Mouse (Mus musculus) lung, postnatal 36 days (tissue): ENCODE measurements around the gene Gstt3.
A peak's percentile ranks its signal among the peaks of the same experiment; 100 is the strongest.

ENCODE experiments used
- DNase-seq: peaks from one replicate; pipeline ENCODE4 v3.0.0; 2022; ENCODE audit warnings: mixed read lengths

The Gstt3 gene

DNA sequence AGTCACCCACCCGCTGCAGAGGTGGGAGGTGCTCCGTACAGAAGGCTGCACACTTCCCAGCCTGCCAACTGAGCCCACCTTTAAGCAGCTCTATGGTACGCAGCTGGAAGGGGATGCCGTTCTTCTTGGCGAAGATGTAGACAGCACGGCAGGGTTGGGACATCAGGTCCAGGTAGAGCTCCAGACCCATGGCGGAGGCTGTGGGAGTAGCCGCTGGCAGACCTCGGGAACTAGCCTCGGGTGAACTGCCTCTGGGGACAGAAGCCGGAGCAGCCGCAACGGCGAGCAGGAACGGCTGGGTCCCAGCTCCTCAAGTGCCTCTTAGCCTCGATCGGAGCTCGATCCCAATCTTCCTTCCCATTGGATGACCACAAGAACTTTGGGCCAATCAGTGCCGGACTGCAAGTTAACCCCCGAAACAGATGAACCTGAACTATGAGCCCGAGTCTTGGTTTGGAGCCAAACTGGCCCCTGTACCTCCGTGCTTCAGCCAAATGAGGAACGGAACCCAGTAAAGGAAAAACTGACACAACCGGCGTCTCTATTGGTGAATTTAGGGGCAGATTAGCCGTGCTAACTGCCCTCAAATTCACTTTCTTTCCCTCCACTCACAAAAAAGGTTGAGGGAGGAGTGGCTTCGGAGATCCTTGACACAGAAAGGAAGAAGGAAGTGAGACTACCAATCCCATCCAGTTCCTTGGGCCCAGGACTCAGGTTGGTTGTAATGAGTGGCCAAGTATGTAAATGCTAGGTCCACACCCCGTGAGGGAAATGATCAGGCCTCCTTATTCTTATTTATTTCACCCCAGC lies at the start of gene Gstt3, which contains the start of gene Gm20441:
Gene Gstt3 (minus strand): TSS at position 646 of the 810 bp plus-strand sequence.
Gene Gm20441 (minus strand): TSS at position 186 of the 810 bp plus-strand sequence.
- peak; percentile 87 for DNase-seq

DNA sequence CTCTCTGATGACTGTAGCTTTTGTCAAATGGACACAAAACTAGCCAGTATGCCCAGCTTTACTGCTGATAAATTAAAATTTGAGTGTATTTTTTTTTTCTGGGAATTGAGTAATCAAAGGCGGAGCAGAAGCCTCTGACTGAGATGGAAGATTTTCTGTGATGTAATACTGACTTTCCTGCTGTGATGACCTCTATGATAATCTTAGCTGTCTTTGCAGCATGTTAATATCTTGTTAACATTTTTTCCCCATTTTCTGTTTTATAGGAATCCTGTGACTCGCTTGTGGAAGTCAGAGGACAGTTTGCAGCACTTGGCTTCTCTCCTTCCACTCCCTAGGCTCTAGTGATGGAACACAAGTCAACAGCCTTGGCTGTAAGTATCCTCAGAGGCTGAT lies 49.1 kb upstream of the Gstt3 start:
- no peak for DNase-seq

DNA sequence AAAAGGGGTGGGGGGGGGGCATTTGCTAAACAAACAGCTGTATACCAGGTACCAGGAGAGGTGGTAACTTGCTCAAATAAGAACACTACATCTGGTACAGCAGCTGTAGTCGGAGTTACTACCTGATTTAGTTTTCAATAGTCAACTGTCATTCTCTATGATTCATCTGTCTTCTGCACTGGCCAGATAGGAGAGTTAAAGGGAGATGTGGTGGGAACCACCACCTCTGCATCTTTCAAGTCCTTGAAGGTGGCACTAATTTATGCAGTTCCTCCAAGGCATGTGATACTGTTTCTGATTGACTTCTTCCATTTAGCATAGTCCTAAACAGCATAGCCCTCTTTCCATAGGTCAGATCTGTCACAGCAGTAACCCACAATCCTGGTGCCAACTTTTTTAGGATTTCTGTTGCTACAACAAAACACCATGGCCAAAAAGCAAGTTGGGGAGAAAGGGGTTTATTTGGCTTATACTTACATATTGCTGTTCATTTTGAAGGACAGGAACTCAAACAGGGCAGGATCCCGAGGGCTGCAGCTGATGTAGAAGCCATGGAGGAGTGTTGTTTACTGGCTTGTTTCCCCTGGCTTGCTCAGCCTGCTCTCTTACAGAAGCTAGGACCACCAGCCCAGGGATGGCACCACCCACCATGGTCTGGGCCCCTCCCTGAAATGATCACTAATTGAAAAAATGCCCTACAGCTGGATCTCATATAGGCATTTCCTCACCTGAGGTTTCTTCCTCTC lies 48.5 kb upstream of the Gstt3 start:
- DNase-seq, result no peak

DNA sequence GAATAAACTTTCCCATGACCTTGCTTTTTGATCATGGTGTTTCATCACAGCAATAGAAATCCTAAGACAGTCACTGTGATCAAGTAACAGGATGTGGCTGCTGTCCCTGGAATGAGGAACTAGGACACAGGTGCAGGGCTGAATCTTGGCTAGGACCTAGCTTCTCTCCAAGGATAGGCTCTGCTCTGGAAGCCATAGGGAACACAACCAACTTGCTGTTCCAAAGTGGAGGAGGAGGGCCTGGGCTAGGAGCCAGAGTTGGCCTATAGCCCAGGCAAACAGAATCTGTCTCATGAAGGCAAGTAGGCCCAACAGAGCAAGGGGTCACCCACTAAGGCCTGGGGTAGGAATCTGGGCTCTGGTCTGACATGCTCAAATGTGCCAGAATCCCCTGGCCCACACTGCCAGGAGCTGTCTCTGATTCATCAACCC lies 47.3 kb upstream of the Gstt3 start:
- DNase-seq, result peak; percentile 56

DNA sequence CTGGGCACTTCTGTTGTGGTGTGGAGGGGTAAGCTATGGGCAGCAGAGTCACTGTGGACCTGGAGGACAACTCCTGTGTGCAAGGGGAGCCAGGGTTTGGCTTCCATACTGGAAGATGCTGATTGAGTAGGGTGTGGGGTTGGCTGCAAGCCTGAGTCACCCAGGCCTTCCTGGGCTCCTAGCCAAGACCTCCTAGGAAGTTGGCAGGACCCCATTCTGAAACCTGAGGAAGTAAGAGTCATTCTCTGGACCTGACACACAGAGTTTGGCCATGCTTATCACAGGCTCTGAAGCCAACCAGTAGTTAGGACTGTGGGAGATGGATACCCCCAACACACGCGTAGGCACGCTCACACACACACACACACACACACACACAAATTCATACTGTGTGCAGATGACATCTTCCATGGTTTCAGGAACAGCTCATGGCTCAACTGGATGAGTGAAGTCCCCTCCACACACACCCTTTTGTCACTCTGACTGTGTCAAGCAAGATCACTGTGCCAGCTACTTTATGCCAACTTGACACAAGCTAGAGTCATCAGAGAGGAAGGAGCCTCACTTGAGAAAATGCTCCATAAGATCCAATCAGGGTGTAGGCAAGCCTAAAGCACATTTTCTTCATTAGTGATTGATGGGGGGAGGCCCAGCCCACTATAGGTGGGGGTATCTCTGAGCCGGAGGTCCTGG lies 46.6 kb upstream of the Gstt3 start:
- peak; percentile 56 for DNase-seq

DNA sequence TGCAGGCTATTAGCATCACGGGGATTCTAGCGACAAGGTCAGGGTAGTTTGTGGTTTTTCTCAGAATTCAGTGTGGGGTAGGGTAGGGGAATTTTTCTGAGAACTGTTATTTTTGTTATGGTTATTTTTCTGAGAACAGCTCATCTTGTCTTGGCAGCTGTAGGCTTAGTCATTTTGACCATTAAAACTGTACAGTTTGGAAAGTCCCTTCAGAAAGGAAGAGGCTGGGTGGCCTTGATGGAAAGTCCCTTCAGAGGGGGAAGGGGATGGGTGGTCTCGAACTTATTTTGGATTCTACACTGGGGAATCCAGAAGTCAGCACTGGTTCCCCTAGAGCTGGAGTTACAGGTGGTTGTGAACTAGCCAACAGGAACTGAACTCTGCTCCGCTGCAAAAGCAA lies 43.3 kb upstream of the Gstt3 start:
- no peak for DNase-seq

DNA sequence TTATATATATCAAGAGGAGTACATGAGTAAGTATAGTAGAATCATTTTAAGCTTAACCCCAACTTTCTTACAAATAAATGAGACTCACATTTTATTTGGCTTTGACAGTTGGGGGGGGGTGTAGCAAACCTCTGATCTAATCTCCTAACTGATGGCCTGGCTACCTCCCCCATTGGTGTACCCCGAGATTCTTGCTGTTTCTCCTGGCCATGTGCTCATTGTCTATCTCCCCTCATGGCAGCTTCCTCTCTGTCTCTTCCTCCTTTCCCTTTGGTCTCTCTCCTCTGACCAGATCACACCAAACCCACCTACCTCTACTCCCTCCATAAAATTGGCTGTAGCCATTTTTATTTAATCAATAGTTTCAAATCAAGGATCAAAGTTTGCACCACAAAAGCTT lies 42.6 kb upstream of the Gstt3 start:
- no peak for DNase-seq

DNA sequence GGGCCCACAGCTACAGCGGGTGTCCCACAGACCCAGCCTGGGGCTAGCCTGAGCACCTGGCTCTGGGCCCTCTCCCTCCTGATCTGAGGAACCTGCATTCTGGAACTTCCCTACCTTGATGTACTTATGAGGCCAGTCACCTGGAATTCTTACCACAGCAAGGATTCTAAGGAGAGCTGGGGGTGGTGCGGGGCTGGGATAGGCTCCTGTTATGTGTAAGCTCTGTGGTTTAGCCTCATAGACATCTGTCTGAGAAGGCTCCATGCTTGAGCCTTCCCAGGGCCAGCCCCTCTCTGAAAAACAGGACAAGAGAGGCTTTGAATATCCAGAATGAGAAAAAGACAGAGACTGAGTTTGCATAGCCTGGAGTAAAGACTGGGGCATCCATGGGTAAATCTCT lies 41.2 kb upstream of the Gstt3 start, which contains the start of gene Gstt4:
Gene Gstt4 (minus strand): TSS at position 101 of the 400 bp plus-strand sequence.
- no peak for DNase-seq

DNA sequence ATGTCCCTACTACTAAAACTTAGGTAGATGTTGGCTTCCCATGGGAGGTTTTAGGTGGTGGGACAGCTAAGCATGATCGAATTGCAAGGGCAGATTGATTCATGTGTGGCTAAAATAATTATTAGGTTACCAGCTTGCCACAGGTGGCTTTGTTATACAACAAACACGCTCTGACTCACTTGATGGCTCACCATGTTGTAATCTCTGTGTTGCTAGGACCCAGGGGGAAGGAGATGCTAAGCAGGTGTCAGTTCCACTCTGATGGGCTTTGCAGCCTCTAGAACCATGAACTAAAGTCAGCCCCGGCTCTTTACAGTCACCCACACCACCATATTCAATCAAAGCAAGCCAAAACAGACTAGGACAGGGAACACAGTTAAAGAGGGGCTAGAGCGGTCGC lies 38.7 kb upstream of the Gstt3 start:
- no peak for DNase-seq

DNA sequence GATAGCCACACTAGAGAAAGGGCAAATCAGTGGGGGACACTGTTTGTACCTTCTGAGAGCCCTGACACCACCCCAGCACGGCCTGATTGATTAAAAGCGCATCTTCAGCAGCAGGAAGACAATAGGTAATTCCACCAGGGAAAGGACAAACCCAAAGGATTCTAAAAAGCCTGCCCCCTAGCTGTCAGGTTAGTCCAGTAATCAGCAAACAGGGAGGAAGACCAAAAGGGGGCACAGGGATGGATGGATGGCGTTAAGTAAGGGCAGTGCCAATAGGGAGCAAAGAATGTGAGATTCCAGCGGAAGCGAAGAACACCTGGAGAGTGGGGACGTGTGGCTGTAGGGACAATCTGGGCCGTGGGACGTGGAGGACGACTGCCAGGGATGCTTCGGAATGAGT lies 37.4 kb upstream of the Gstt3 start:
- DNase-seq, result no peak

DNA sequence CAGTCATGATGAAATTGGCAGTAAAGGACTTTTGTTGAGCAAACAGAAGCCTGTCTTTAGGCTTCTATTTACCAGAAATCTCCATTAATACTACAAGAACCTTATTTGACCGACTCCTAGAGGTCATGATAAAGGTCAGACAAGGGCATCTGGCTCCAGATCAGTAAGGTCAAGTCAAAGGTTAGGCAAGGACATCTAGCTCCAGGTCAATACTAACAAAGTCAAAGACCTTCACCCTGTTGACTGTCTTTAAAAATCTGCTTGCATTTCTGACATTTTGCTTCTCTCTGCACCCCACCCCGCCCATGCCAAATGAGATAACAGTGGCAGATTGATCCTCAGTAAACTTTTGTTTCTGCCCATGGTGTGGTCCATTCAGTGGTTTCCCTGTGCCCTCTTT lies 23.0 kb upstream of the Gstt3 start:
- DNase-seq, result no peak

DNA sequence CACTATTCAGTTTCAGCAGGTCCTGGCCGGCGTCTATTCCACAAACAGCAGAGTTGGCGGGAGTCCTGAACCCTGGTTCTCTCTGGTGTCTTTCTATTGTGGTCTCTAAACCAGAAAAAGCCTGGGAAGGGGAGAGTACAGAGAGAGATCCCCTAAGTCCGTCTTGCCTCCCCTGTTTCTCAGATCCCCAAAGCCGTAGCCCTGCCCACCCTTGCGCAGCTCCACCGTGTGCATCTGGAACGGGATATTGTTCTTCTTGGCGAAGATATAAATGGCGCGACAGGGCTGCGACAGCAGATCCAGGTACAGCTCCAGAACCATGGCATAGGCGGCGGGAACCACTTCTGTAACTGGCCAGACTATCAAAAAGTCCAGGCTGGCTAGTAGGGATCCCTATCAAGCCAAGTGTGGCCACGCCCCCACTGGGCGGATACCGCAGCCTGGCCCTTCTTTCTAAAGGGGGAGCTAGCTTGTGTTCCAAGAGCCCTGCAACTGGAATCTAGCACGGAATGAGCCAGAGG lies 17.0 kb upstream of the Gstt3 start, which contains the start of gene Gstt1:
Gene Gstt1 (minus strand): TSS at position 409 of the 521 bp plus-strand sequence.
- peak; percentile 87 for DNase-seq

DNA sequence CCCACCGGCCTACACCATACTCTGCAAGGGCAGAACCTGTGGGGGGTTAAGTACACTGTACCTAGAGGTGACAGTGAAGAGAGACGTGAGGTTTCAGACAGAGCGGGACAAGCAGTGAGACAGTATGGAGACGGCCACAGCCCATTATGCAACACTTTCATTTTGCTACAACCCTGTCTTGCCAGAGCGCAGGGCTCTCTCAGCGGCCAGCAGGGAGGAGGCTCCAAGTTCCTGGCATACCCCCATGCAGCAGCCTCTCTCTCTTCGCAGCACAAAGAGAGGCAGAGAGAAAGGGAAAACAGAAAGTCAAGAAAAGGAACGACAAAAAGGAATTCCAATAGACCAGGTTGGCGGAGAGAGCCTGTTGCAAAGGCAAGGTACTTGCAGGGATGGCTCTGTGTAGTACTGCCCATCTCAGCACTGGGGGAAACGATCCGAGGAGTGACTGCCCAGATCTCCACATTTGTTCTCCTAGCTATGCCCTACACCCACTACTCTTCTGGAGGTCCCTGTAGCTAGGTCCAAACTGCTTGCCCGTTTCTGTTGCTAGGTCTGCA lies 16.5 kb upstream of the Gstt3 start:
- DNase-seq, result peak; percentile 72

DNA sequence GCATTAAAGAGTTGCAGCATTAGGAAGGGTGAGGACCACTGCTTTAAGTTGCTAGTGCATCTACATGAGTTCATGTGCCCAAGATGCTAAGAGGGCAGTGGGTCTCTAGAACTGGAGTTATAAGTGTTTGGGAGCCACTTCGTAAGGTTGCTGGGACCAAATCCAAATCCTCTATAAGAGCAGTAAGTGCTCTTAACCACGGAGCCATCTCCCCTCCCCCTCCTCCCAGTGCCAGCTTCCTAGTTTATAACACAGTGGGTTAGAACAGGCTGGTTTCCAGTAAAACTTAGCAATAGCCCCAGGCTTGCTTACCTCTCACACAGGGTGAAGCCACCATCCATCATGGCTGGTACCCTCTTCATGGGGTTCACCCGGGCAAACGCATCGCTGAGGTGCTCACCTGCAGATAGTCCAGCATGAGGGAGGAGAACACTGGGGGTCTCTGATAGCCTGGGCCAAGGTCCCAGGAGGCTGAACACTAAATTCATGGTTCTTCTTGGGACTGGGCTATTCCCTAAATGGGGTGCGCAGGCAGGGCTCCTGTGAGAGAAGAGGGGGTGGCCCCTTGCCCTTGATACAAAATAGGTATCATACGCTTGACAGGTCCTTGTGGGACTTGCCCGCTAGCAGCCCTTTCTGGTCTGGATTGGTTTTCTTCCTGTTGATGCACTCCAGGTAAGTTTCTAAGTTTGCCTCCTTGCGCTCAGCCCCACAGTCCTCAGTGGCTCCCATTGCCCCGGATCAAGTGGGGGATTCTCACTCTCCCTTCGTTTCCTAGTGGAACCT lies 15.7 kb upstream of the Gstt3 start:
- DNase-seq, result peak; percentile 74

DNA sequence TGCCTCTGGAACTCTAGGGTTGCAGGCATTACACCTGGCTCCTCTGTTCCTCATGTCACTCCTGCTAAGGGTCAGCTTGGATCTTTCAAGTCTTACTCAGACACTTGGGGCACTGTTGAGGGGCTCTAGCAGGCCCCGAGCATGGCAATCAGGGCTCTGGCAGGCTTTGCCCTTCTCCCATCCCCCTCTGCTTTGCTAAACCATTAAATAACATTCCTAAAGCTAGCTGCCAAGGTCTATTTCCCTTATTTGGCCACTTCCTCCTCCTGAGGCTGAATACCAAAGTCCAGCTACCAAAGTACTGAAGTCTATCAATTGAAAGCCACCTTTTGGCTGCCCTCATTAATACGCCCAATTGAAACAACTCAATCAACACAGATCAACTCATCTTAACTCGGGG lies 13.7 kb upstream of the Gstt3 start:
- DNase-seq, result peak; percentile 63

DNA sequence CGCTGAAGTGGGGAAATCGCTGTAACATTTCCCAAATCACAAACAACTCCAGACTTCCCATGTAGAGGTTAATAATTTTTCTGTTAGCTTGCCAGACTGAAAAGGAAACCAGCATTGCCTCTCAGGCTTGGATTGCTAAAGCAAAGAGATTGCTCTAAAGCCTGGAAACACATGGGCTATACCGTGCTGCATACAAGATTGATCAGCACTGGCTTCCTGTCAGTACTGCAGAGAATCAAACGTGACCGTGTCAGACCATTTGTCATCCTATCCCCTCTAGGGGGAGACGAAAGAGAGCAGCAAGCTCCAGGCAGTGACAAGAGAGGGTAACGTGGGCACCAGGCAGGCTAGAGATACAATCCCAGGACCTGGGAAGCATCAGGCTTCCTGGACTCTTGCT lies 9.6 kb upstream of the Gstt3 start:
- no peak for DNase-seq

DNA sequence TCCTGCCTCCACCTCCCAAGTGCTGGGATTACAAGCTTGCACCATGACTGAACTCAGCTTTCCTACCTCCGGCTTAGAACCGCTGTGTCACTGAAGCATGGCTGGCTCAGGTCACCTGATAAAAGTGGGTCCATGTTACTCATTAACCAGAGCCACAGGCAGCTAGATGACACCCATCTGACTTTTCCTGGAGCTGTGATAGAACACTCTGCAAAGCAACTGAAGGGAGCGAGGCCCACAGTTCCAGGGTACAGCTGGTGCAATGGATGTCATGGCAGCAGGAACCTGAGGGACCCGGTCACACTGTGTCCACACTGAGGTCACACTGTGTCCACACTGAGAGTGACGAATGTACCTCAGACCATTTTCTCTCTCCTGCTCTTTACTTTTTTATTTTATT lies 8.6 kb upstream of the Gstt3 start:
- peak; percentile 44 for DNase-seq

DNA sequence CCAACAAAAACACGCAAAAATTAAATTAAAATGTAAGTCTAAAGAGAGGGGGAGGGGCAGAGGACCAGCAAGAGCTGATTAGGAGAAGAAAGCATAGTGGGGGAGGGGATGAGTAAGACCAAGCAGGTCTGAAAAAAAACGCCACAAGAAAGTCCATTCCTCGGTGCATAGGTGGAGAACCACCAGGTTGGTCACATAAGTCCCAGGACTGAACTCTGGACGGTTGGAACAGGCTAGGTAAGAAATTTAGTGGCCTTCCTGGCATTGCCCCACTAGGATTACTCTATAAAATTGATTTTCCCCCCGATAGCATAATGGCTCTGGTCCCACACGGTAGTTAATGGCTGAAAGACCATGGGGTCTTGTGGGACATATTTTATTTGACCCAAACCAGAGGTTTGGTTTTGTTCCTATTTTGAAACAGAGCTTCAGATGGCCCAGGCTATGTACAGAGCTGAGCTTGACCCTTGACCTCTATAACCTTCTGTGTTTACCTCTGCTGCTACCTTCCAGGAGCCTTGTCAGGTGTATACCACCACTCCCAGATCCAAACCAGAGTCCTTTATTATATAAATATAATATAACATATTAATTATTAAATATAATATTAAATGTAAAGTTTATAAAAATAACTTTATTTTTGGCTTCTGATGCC lies 8.0 kb upstream of the Gstt3 start:
- no peak for DNase-seq

DNA sequence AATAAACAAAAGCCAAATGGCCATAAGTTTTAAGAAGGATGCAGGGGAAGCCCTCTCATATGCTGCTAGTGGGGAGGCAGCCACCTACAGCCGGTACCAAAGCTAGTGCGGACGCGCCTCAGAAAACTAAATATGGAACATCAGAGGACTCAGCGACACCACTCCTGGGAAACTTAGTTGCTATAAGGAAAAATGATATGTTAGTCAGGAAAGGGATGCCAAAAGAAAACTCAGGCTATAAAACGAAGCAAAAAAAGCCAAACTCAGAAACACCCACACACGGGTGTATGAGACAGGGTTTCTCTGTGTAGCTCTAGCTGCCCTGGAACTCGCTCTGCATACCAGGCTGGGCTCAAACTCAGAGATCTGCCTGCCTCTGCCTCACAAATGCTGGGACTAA lies 7.1 kb upstream of the Gstt3 start:
- no peak for DNase-seq

DNA sequence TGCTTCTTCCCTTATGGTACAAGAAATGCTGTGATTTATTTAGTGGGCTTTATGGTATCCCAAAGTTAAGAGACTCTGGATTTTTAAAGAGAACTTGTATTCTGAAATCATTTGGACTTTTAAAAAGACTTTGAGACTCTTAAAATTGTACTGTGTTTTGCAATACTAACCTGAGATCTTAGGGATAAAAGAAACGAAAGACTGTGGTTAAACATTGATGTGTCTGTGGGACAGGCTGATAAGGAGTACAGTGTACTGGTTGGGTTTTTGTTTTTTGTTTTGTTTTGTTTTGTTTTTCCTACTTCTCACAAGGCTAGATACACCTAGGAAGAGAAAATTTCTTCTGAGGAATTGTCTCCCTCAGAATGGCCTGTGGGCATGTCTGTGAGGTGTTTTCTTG lies 4.2 kb upstream of the Gstt3 start:
- no peak for DNase-seq
